Comparison of ENCODE assay signal across 8 mouse cellular contexts in genomic region chr9:98244223-98244622, GRCm38 (mm10). TPM values are rescaled to one million over a fixed set of nuclear protein-coding genes. Genes with fewer than 3 reads are reported as not detected.
DNase-seq lines count a peak whose midpoint lies in the region; ATAC-seq lines count a peak whose summit lies in the region.

No protein-coding gene starts in this region.

- H3K27ac ChIP-seq in hindbrain, embryonic 11.5 days (ENCODE audit: low read depth, low read length) = no peak overlapping the region
- no peak overlapping the region for H3K27ac ChIP-seq in hindbrain, embryonic 12.5 days
- no peak overlapping the region for H3K27ac ChIP-seq in embryonic facial prominence, embryonic 11.5 days (replicated peaks; ENCODE audit: low read depth, low read length)
- no peak overlapping the region for H3K27ac ChIP-seq in midbrain, embryonic 16.5 days (ENCODE audit: low read length)

- no peak for ATAC-seq in hindbrain, embryonic 11.5 days (ENCODE audit: low FRiP score)
- no peak for ATAC-seq in hindbrain, embryonic 12.5 days (ENCODE audit: low FRiP score)
- no peak for ATAC-seq in embryonic facial prominence, embryonic 11.5 days (replicated peaks; ENCODE audit: insufficient number of reproducible peaks, low FRiP score, low TSS enrichment, low read depth)
- ATAC-seq in midbrain, embryonic 16.5 days = peak; percentile 64; the same call in 1 of the 2 replicates

- no peaks in the 10 kb centered on the region for H3K4me1 ChIP-seq in hindbrain, embryonic 11.5 days (replicated peaks; ENCODE audit: control insufficient read depth, insufficient read depth, low read length)
- no peaks in the 10 kb centered on the region for H3K4me1 ChIP-seq in hindbrain, embryonic 12.5 days
- no peaks in the 10 kb centered on the region for H3K4me1 ChIP-seq in embryonic facial prominence, embryonic 11.5 days (ENCODE audit: control insufficient read depth, insufficient read depth, low read length)
- H3K4me1 ChIP-seq in midbrain, embryonic 16.5 days (ENCODE audit: control insufficient read depth, insufficient read depth, low read length) = no peaks in the 10 kb centered on the region

- DNase-seq in hindbrain, embryonic 11.5 days (ENCODE audit: low spot score) = peak; percentile 69
- peak; percentile 44 for DNase-seq in adrenal gland, postnatal 14 days
- peak; percentile 61 for DNase-seq in embryonic facial prominence, embryonic 11.5 days (ENCODE audit: low spot score)
- peak; percentile 67 for DNase-seq in layer of hippocampus, adult 9-11 months
- DNase-seq in urinary bladder, postnatal 25 days (ENCODE audit: low spot score) = no peak
- no peak for DNase-seq in MN1 (ENCODE audit: low spot score)

- H3K9ac ChIP-seq in hindbrain, embryonic 11.5 days (ENCODE audit: low read depth, low read length) = no peak overlapping the region
- H3K9ac ChIP-seq in hindbrain, embryonic 12.5 days = no peak overlapping the region
- H3K9ac ChIP-seq in embryonic facial prominence, embryonic 11.5 days (replicated peaks; ENCODE audit: low read length) = no peak overlapping the region
- H3K9ac ChIP-seq in midbrain, embryonic 16.5 days (ENCODE audit: low read depth, low read length) = no peak overlapping the region

- H3K4me2 ChIP-seq in hindbrain, embryonic 11.5 days (replicated peaks; ENCODE audit: low read depth, low read length) = no peak overlapping the region
- no peak overlapping the region for H3K4me2 ChIP-seq in hindbrain, embryonic 12.5 days (replicated peaks)
- H3K4me2 ChIP-seq in embryonic facial prominence, embryonic 11.5 days (ENCODE audit: low read depth, low read length) = no peak overlapping the region
- H3K4me2 ChIP-seq in midbrain, embryonic 16.5 days (ENCODE audit: low read length) = no peak overlapping the region

- no peaks in the 10 kb centered on the region for H3K9me3 ChIP-seq in hindbrain, embryonic 11.5 days (ENCODE audit: control insufficient read depth, low read length)
- no peaks in the 10 kb centered on the region for H3K9me3 ChIP-seq in hindbrain, embryonic 12.5 days (replicated peaks)
- no peaks in the 10 kb centered on the region for H3K9me3 ChIP-seq in embryonic facial prominence, embryonic 11.5 days (replicated peaks; ENCODE audit: control insufficient read depth, low read length)
- H3K9me3 ChIP-seq in midbrain, embryonic 16.5 days (replicated peaks; ENCODE audit: control insufficient read depth, low read length, poor library complexity, severe bottlenecking) = no peaks in the 10 kb centered on the region

- H3K36me3 ChIP-seq in hindbrain, embryonic 11.5 days (ENCODE audit: control insufficient read depth, insufficient read depth, low read length) = no peaks in the 10 kb centered on the region
- no peaks in the 10 kb centered on the region for H3K36me3 ChIP-seq in hindbrain, embryonic 12.5 days
- H3K36me3 ChIP-seq in embryonic facial prominence, embryonic 11.5 days (replicated peaks; ENCODE audit: control insufficient read depth, insufficient read depth, low read depth, low read length) = no peaks in the 10 kb centered on the region
- no peaks in the 10 kb centered on the region for H3K36me3 ChIP-seq in midbrain, embryonic 16.5 days (ENCODE audit: control insufficient read depth, insufficient read depth, low read length)

- 48% methylated on average over 2 of the region's 2 CpGs for WGBS in hindbrain, embryonic 11.5 days
- 54% methylated on average over 2 of the region's 2 CpGs for WGBS in hindbrain, embryonic 12.5 days
- WGBS in embryonic facial prominence, embryonic 11.5 days = 45% methylated on average over 2 of the region's 2 CpGs
- 51% methylated on average over 2 of the region's 2 CpGs for WGBS in midbrain, embryonic 16.5 days

- H3K4me3 ChIP-seq in hindbrain, embryonic 11.5 days (ENCODE audit: low read depth, low read length) = no peak overlapping the region
- no peak overlapping the region for H3K4me3 ChIP-seq in hindbrain, embryonic 12.5 days
- no peak overlapping the region for H3K4me3 ChIP-seq in embryonic facial prominence, embryonic 11.5 days (ENCODE audit: low read depth, low read length)
- H3K4me3 ChIP-seq in midbrain, embryonic 16.5 days (ENCODE audit: low read depth, low read length) = no peak overlapping the region

- no peaks in the 10 kb centered on the region for H3K27me3 ChIP-seq in hindbrain, embryonic 11.5 days (ENCODE audit: control insufficient read depth, insufficient read depth, low read length)
- H3K27me3 ChIP-seq in hindbrain, embryonic 12.5 days = no peaks in the 10 kb centered on the region
- H3K27me3 ChIP-seq in embryonic facial prominence, embryonic 11.5 days (ENCODE audit: control insufficient read depth, insufficient read depth, low read length) = no peaks in the 10 kb centered on the region
- no peaks in the 10 kb centered on the region for H3K27me3 ChIP-seq in midbrain, embryonic 16.5 days (ENCODE audit: control insufficient read depth, insufficient read depth, low read depth, low read length)

RNA-seq across cellular contexts. Expression of gene Nmnat3, which starts 43.0 kb away (rescaled TPM):
- 2.0 and 3.2 TPM in 2 replicates for polyA plus RNA-seq in hindbrain, embryonic 11.5 days (2014; fragmentation: Nextera tagmentation; extraction: Ambion mirVana)
- polyA plus RNA-seq in hindbrain, embryonic 12.5 days (2016; fragmentation: Nextera tagmentation; extraction: Ambion mirVana) = 2.3 and 2.7 TPM in 2 replicates
- total RNA-seq in adrenal gland, postnatal 14 days (2021) = 12.1 and 13.3 TPM in 2 replicates
- polyA plus RNA-seq in embryonic facial prominence, embryonic 11.5 days (2014; fragmentation: Nextera tagmentation; extraction: Ambion mirVana) = 3.0 and 3.2 TPM in 2 replicates
- 0.98 and 1.1 TPM in 2 replicates for polyA plus RNA-seq in midbrain, embryonic 16.5 days (2015; fragmentation: Nextera tagmentation; extraction: Ambion mirVana)

Comparison
In these comparisons a context has a peak if more than half of its experiments do, and no peak if none do; other contexts are left out.
1. DNase-seq: peak in hindbrain, embryonic 11.5 days (single experiment), adrenal gland, postnatal 14 days (single experiment), embryonic facial prominence, embryonic 11.5 days (single experiment) and layer of hippocampus, adult 9-11 months (single experiment); none in urinary bladder, postnatal 25 days (single experiment) and MN1 (single experiment).